Mouse (Mus musculus) T-helper 2 cell (primary cell): ENCODE measurements around the gene Sipa1l3.

Source experiments
- in situ Hi-C: fragments of 300-600 bp; cut with MboI, MseI; formaldehyde crosslinking; loops from one replicate; pipeline ENCODE4 v1.15.1; 2025; ENCODE audit warnings: high pct_unique_total_duplicates

Gene Sipa1l3

GRCm38 (mm10) chr7:29447147-29447829, 71.2 kb downstream of the Sipa1l3 start:
- in situ Hi-C loops = loop anchor here (25.0 kb wide), 1 partner anchor 1440 kb away; the partner anchor contains the start of gene Cd22

GRCm38 (mm10) chr7:29446156-29446555, 72.3 kb downstream of the Sipa1l3 start:
- in situ Hi-C loops = loop anchor here (25.0 kb wide), 1 partner anchor 1441 kb away; the partner anchor contains the start of gene Cd22

GRCm38 (mm10) chr7:29444527-29444926, 73.9 kb downstream of the Sipa1l3 start:
- in situ Hi-C loops = loop anchor here (25.0 kb wide), 1 partner anchor 1443 kb away; the partner anchor contains the start of gene Cd22

- in situ Hi-C loops = loop anchor here (25.0 kb wide), 1 partner anchor 1443 kb away; the partner anchor contains the start of gene Cd22
These were observed 74.4 kb downstream of the Sipa1l3 start for GRCm38 (mm10) chr7:29444070-29444469.

GRCm38 (mm10) chr7:29441793-29442192, 76.6 kb downstream of the Sipa1l3 start:
- in situ Hi-C loops = loop anchor here (25.0 kb wide), 1 partner anchor 1446 kb away; the partner anchor contains the start of gene Cd22

GRCm38 (mm10) chr7:29441151-29441550, 77.3 kb downstream of the Sipa1l3 start:
- in situ Hi-C loops = loop anchor here (25.0 kb wide), 1 partner anchor 1446 kb away; the partner anchor contains the start of gene Cd22

DNA sequence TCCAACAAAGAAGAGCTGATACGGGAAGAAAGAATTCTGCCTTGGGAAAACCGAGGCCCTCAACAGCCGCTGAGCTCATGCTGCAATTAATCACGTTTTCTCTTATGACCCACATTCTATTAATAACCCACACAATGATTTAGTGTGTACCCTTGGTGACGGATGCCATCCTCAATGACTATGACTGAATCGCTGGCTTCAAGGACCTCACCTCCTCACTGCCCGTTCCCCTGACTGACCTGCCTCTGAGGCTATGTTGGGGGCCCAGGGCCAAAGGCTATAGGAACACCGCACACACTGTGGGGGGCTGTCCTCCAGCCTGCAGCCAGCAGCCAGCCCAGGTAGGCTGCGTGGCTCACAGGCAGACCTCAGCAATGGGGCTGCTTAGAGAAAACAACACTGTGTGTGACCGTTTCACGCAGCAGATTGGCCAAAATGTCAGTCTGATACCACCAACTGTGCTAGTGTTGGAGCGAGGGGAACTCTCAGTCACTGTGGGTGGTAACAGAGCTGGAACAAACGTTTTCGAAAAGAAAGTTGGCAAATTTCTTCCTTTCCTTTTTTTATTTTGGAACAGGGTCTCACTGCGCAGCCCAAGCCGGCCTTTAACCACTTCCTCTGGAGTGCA, 79.7 kb downstream of the Sipa1l3 start:
- in situ Hi-C loops = loop anchor here (25.0 kb wide), 1 partner anchor 1449 kb away; the partner anchor contains the start of gene Cd22

DNA sequence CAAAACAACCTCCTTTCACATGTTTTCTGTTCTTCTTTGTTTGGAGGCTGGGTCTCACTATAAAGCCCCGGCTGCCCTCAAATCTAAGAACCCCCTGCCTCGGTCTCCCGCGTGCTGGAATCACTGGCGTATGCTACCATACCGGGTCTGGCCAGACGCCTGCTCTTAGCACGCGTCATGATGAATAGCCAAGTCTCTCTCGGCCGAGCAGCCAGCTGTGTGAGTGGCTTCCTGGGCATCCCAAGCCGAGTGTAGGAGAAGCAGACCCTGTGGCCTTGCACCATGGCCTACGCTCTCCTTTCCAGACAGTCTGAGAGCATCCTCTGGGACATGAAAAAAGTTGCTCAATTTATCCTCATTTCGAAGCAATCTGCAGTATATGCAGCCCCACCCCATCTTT, 80.2 kb downstream of the Sipa1l3 start:
- in situ Hi-C loops = loop anchor here (25.0 kb wide), 1 partner anchor 1449 kb away; the partner anchor contains the start of gene Cd22

GRCm38 (mm10) chr7:29437072-29437471, 81.4 kb downstream of the Sipa1l3 start:
- in situ Hi-C loops = loop anchor here (25.0 kb wide), 1 partner anchor 1450 kb away; the partner anchor contains the start of gene Cd22

- in situ Hi-C loops = loop anchor here (25.0 kb wide), 1 partner anchor 1453 kb away; the partner anchor contains the start of gene Cd22
These were observed 84.0 kb downstream of the Sipa1l3 start for GRCm38 (mm10) chr7:29434313-29435035.

DNA sequence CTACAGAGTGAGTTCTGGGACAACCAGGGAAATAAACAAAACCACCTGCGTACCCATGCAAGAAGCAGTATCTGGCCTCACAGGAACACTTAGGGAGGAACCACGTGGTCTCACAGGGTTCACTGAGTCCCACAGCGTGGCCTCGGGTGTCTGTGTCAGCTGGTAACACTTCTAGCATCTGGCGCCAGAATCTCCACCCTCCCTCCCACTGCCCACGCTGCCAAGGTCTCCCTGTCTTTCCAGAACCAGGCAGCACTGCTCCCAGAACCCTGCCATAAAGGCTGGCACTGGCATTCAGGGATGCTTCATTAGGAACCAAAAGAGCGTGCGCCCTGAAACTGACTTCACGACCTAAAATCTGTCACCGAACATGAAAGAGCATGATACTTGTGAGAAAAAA, 84.7 kb downstream of the Sipa1l3 start:
- in situ Hi-C loops = loop anchor here (25.0 kb wide), 1 partner anchor 1454 kb away; the partner anchor contains the start of gene Cd22

GRCm38 (mm10) chr7:29432947-29433553, 85.4 kb downstream of the Sipa1l3 start:
- in situ Hi-C loops = loop anchor here (25.0 kb wide), 1 partner anchor 1454 kb away; the partner anchor contains the start of gene Cd22

DNA sequence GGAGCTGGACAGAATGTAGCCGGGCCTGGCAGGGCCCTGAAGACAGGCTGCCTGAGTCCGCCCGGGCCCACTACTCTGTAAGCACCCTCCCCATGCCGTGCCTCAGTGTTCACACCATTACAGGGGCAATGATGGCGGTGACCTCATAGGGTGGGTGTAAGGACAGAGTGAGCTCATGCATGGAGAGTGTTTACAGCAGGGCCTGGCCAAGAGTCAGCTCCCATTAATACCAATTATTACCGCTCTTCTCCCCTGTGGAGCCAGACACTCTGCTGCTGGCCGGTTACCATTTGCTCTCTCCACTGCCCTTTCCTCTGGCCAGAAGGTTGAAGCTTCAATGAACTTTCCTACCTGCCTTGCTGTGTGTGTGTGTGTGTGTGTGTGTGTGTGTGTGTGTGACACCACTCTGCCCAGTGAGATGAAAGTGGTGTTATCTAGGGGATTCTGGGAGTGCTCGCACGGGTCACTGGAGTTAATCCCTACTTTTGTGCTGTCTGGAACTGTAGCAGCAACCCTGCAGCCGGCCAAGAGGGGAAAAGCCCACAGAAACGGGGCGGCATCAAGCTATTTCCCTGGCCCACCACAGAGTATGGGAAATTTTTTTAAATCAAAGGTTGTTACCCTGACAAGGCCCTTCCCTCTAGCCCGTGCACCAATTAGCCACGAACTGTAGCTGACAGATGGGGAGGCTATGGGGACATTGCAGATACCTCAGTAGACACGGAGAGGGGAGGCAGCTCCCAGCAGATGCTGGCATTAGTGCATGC, 86.1 kb downstream of the Sipa1l3 start:
- in situ Hi-C loops = loop anchor here (25.0 kb wide), 1 partner anchor 1455 kb away; the partner anchor contains the start of gene Cd22

GRCm38 (mm10) chr7:29430739-29431211, 87.7 kb downstream of the Sipa1l3 start:
- in situ Hi-C loops = loop anchor here (25.0 kb wide), 1 partner anchor 1457 kb away; the partner anchor contains the start of gene Cd22

- in situ Hi-C loops = loop anchor here (25.0 kb wide), 1 partner anchor 1461 kb away; the partner anchor contains the start of gene Cd22
These were observed 92.4 kb downstream of the Sipa1l3 start for GRCm38 (mm10) chr7:29426056-29426455.

DNA sequence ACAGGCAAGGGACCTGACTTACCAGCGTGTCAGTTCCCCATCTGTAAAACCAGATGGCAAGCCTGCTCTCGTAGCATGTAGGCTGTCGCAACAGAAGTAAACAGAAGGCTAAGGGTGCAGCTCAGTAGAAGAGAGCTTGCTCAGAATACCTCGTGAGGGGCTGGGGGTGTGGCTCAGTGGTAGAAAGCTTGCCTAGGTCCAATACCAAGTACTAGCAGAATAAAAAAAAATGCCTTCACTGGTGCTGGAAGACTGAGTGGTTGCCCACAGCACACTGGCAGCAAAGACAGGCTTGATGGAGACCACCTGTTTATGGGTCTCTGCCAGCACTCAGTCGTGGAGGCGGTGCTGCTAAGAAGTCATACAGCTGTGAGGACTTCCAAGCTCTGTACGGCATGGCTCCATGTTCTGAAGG, 93.0 kb downstream of the Sipa1l3 start:
- in situ Hi-C loops = loop anchor here (25.0 kb wide), 1 partner anchor 1462 kb away; the partner anchor contains the start of gene Cd22

GRCm38 (mm10) chr7:29424690-29425089, 93.8 kb downstream of the Sipa1l3 start:
- in situ Hi-C loops = loop anchor here (25.0 kb wide), 2 partner anchors 1088 to 1463 kb away; partner anchors contain the start of gene Cd22

GRCm38 (mm10) chr7:29421909-29422244, 96.6 kb downstream of the Sipa1l3 start:
- in situ Hi-C loops = loop anchor here (25.0 kb wide), 1 partner anchor 1090 kb away; no protein-coding TSS in a partner anchor

- in situ Hi-C loops = loop anchor here (25.0 kb wide), 1 partner anchor 1091 kb away; no protein-coding TSS in a partner anchor
These were observed 97.1 kb downstream of the Sipa1l3 start for GRCm38 (mm10) chr7:29421240-29421908.
